Mouse (Mus musculus): ENCODE measurements around the gene Mreg.

Gene Mreg

GRCm38 (mm10) chr1:72226887-72227481, 14.9 kb upstream of the Mreg start:
- DNase-seq (ENCODE audit: low spot score in 2 of 2), result no peak

GRCm38 (mm10) chr1:72226172-72226886, 14.2 kb upstream of the Mreg start:
- no peak for DNase-seq (ENCODE audit: low spot score in 2 of 2)

GRCm38 (mm10) chr1:72225720-72226171, 13.6 kb upstream of the Mreg start:
- peak; percentile 71 to 84 for DNase-seq (ENCODE audit: low spot score in 2 of 2)

GRCm38 (mm10) chr1:72225054-72225718, 13.1 kb upstream of the Mreg start:
- peak in 1 of 2 experiments; percentile 9 for DNase-seq (ENCODE audit: low spot score in 2 of 2)

- DNase-seq (ENCODE audit: low spot score in 2 of 2), result no peak
Observed at GRCm38 (mm10) chr1:72220008-72220407, 7.9 kb upstream of the Mreg start.

GRCm38 (mm10) chr1:72219116-72219515, 7.0 kb upstream of the Mreg start:
- DNase-seq (ENCODE audit: low spot score in 2 of 2), result no peak

- no peak for DNase-seq (ENCODE audit: low spot score in 2 of 2)
Observed at GRCm38 (mm10) chr1:72218626-72219025, 6.5 kb upstream of the Mreg start.

- no peak for DNase-seq (ENCODE audit: low spot score in 2 of 2)
Observed at GRCm38 (mm10) chr1:72216761-72217160, 4.7 kb upstream of the Mreg start.

- no peak for DNase-seq (ENCODE audit: low spot score in 2 of 2)
Observed at GRCm38 (mm10) chr1:72215174-72215573, 3.1 kb upstream of the Mreg start.

GRCm38 (mm10) chr1:72214470-72214961, 2.4 kb upstream of the Mreg start:
- DNase-seq (ENCODE audit: low spot score in 2 of 2), result no peak

- DNase-seq (ENCODE audit: low spot score in 2 of 2), result no peak
Observed at GRCm38 (mm10) chr1:72213954-72214353, 1.8 kb upstream of the Mreg start.

GRCm38 (mm10) chr1:72210803-72211679, 1.1 kb downstream of the Mreg start:
- DNase-seq (ENCODE audit: low spot score in 2 of 2), result no peak

- no peak for DNase-seq (ENCODE audit: low spot score in 2 of 2)
Observed at GRCm38 (mm10) chr1:72208095-72208494, 4.0 kb downstream of the Mreg start.

GRCm38 (mm10) chr1:72205113-72205512, 7.0 kb downstream of the Mreg start:
- DNase-seq (ENCODE audit: low spot score in 2 of 2), result no peak

GRCm38 (mm10) chr1:72203204-72203603, 8.9 kb downstream of the Mreg start:
- no peak for DNase-seq (ENCODE audit: low spot score in 2 of 2)

- DNase-seq (ENCODE audit: low spot score in 2 of 2), result no peak
Observed at GRCm38 (mm10) chr1:72202705-72203104, 9.4 kb downstream of the Mreg start.

- DNase-seq (ENCODE audit: low spot score in 2 of 2), result no peak
Observed at GRCm38 (mm10) chr1:72202068-72202467, 10.0 kb downstream of the Mreg start.

GRCm38 (mm10) chr1:72201126-72201525, 11.0 kb downstream of the Mreg start:
- no peak for DNase-seq (ENCODE audit: low spot score in 2 of 2)

GRCm38 (mm10) chr1:72198142-72198806, 13.8 kb downstream of the Mreg start:
- no peak for DNase-seq (ENCODE audit: low spot score in 2 of 2)

GRCm38 (mm10) chr1:72196626-72197359, 15.3 kb downstream of the Mreg start:
- DNase-seq (ENCODE audit: low spot score in 2 of 2), result no peak

Measured in thymus, postnatal 10 days (tissue).